Mouse (Mus musculus): ENCODE measurements around the gene Gm8127. TPM values are rescaled to one million over a fixed set of nuclear protein-coding genes. Genes with fewer than 3 reads are reported as not detected.

Gene Gm8127
- not detected for polyA plus RNA-seq (2017; shearing (Covaris generic))

GRCm38 (mm10) chr14:43293503-43293902 is at the start of gene Gm8127:
TSS of gene Gm8127 (minus strand) at chr14:43293832.

GRCm38 (mm10) chr14:43274986-43275511 is 18.6 kb downstream of the Gm8127 start, which contains the start of gene Gm9732:
TSS of gene Gm9732 (plus strand) at chr14:43275036.

GRCm38 (mm10) chr14:43258349-43258748 is 35.3 kb downstream of the Gm8127 start, which contains the start of gene Gm8126:
TSS of gene Gm8126 (plus strand) at chr14:43258649.

Other genes starting within 250 kb of the Gm8127 start
- gene Gm8094, start 217.2 kb downstream of the Gm8127 start, polyA plus RNA-seq (2017; shearing (Covaris generic)) = not detected
- gene Gm8104, start 193.2 kb downstream of the Gm8127 start, polyA plus RNA-seq (2017; shearing (Covaris generic)) = not detected
- gene Gm7233, start 114.0 kb downstream of the Gm8127 start, polyA plus RNA-seq (2017; shearing (Covaris generic)) = not detected
- not detected for gene Gm8122, start 58.5 kb downstream of the Gm8127 start, polyA plus RNA-seq (2017; shearing (Covaris generic))
- not detected for gene Gm8126, start 35.2 kb downstream of the Gm8127 start, polyA plus RNA-seq (2017; shearing (Covaris generic))
- gene Gm9732, start 18.8 kb downstream of the Gm8127 start, polyA plus RNA-seq (2017; shearing (Covaris generic)) = 0.91 TPM
- not detected for gene 1700001F09Rik, start 54.0 kb upstream of the Gm8127 start, polyA plus RNA-seq (2017; shearing (Covaris generic))
- gene Gm8138, start 122.5 kb upstream of the Gm8127 start, polyA plus RNA-seq (2017; shearing (Covaris generic)) = not detected
- gene Gm5799, start 249.7 kb upstream of the Gm8127 start, polyA plus RNA-seq (2017; shearing (Covaris generic)) = not detected

Data from effector memory CD4-positive, alpha-beta T cell, adult 7 months (primary cell).